Mouse (Mus musculus): Measurements from ENCODE around the gene Cftr. TPM values are rescaled to one million over a fixed set of nuclear protein-coding genes. Genes with fewer than 3 reads are reported as not detected.

Gene Cftr
- polyA plus RNA-seq, 1 experiment from 2014 or later = 1.3 TPM

DNA sequence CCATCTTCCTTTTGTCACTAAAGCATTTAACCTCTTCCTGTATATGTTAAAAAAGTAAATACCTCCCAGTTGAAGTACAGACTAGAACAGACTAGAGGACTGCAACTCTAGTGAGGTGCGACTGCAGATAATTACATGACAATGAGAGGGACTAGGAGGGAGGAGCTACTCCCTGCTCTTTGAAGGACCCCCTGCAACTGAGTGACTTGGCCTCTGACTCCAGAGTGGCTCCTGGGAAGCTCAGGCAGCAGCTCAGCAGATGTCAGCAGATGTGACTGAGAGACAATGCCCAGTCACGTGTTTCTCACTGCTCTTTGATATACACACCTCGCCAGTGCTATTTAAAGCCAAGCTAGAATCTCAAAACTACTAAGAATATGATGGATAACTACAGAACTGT is 54.7 kb downstream of the Cftr start:
- H3K36me3 ChIP-seq = no peaks in the 10 kb centered on the region
- WGBS = 10% methylated on average over 3 of the region's 3 CpGs
- H3K4me2 ChIP-seq (replicated peaks) = no peak overlapping the region
- H3K27me3 ChIP-seq = no peaks in the 10 kb centered on the region
- H3K9ac ChIP-seq = no peak overlapping the region
- H3K4me1 ChIP-seq = no peaks in the 10 kb centered on the region
- ATAC-seq (ENCODE audit: insufficient number of reproducible peaks, low FRiP score, low TSS enrichment, low read depth) = no peak
- H3K4me3 ChIP-seq (replicated peaks) = no peak overlapping the region
- no peaks in the 10 kb centered on the region for H3K9me3 ChIP-seq (replicated peaks)
- H3K27ac ChIP-seq (replicated peaks) = no peak overlapping the region

DNA sequence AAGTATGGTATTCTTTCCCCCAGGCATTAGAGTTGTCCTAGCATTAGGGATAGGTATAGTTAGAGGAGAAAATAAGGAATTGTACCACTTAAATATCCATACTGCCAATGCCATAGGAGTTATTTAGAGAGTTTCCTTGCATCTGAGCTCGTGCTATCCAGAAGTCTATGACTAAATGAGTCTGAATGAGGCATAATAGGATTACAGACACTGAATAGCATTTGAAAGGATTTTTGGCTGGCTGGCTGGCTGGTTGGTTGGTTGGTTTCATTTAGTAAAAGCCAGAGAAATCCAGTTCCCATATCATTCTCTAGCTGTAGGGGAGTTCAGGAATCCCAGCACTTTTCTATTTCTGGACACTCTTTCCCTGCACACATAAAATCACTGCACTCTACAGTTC is 76.0 kb downstream of the Cftr start:
- no peak overlapping the region for H3K4me3 ChIP-seq (replicated peaks)
- no peak overlapping the region for H3K4me2 ChIP-seq (replicated peaks)
- no peaks in the 10 kb centered on the region for H3K4me1 ChIP-seq
- H3K9me3 ChIP-seq (replicated peaks) = no peaks in the 10 kb centered on the region
- no peak for ATAC-seq (ENCODE audit: insufficient number of reproducible peaks, low FRiP score, low TSS enrichment, low read depth)
- no peak overlapping the region for H3K27ac ChIP-seq (replicated peaks)
- H3K36me3 ChIP-seq = no peaks in the 10 kb centered on the region
- H3K27me3 ChIP-seq = no peaks in the 10 kb centered on the region
- H3K9ac ChIP-seq = no peak overlapping the region
- 44% methylated on average over 1 of the region's 1 CpGs for WGBS

DNA sequence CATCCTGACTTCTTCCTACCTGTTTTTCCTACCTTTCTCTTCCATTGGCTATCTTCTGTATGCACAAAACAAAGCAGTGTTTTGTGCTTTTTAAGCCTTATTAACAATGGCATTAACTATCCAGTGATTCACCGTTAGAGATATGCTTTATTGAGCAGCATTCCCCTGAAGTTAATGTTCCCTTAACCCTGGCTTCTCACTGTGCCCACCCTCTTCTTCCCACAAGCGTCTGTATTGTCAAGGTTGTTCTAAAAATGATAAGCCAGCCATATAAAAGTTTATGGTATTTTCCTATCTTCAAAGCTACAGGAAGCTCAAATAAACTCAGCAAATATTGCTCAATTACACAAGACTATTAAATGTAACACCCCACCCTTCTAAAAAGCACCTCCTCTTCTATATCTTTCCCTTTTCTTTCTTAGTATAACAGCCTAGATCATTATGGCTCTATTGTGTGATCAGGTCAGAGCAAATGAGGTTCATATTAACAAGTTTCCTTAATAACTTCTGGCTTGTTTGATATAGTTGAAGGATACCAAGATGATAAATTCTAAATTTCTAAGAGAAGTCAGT is 77.5 kb downstream of the Cftr start:
- Histone ChIP-seq H3K4me2 (replicated peaks) (no peak overlapping the region), H3K27me3 (no peaks in the 10 kb centered on the region), H3K4me3 (replicated peaks) (no peak overlapping the region), H3K9ac (no peak overlapping the region), H3K36me3 (no peaks in the 10 kb centered on the region), H3K9me3 (replicated peaks) (no peaks in the 10 kb centered on the region), H3K27ac (replicated peaks) (no peak overlapping the region), H3K4me1 (no peaks in the 10 kb centered on the region)
- no peak for ATAC-seq (ENCODE audit: insufficient number of reproducible peaks, low FRiP score, low TSS enrichment, low read depth)
- 83% methylated on average over 2 of the region's 2 CpGs for WGBS

DNA sequence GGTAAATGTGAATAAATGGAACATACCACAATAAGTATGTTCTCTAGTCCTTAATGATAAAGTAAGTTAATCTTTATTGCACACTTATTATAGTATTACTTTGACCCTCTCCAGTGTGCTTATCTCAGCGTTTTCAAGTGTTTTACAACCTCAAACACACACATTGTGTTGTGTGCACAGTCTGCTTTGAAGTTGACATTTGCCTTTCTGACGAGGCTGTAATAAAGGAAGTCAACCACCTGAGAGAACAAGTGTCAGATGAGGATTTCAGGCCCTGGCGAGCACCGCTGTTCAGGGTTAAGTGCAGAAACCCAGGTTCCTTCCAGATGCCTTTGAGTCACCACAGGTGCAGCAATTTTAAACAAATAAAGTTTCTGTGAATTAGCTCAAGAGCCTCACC is 78.0 kb downstream of the Cftr start:
- Histone ChIP-seq H3K27ac (replicated peaks) (no peak overlapping the region), H3K9ac (no peak overlapping the region), H3K4me2 (replicated peaks) (no peak overlapping the region), H3K4me3 (replicated peaks) (no peak overlapping the region), H3K36me3 (no peaks in the 10 kb centered on the region), H3K4me1 (no peaks in the 10 kb centered on the region), H3K9me3 (replicated peaks) (no peaks in the 10 kb centered on the region), H3K27me3 (no peaks in the 10 kb centered on the region)
- ATAC-seq (ENCODE audit: insufficient number of reproducible peaks, low FRiP score, low TSS enrichment, low read depth) = no peak
- 60% methylated on average over 4 of the region's 4 CpGs for WGBS

DNA sequence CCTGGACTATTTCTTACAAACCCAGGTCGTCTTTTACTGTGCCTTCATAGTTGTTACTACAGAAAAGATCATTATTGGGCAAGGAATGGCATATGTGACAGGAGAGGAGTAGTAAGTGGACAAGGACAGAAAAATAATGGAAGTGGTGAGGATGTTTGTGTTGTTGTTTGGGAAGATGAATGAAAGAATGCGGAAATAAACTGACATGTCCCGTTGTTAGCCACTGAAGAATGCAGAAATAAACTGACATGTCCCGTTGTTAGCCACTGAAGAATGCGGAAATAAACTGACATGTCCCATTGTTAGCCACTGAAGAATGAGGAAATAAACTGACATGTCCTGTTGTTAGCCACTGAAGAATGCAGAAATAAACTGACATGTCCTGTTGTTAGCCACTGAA is 84.1 kb downstream of the Cftr start:
- Histone ChIP-seq H3K27me3 (no peaks in the 10 kb centered on the region), H3K4me3 (replicated peaks) (no peak overlapping the region), H3K9me3 (replicated peaks) (no peaks in the 10 kb centered on the region), H3K36me3 (no peaks in the 10 kb centered on the region), H3K27ac (replicated peaks) (no peak overlapping the region), H3K9ac (no peak overlapping the region), H3K4me2 (replicated peaks) (no peak overlapping the region), H3K4me1 (no peaks in the 10 kb centered on the region)
- no peak for ATAC-seq (ENCODE audit: insufficient number of reproducible peaks, low FRiP score, low TSS enrichment, low read depth)
- WGBS = 65% methylated on average over 5 of the region's 5 CpGs

DNA sequence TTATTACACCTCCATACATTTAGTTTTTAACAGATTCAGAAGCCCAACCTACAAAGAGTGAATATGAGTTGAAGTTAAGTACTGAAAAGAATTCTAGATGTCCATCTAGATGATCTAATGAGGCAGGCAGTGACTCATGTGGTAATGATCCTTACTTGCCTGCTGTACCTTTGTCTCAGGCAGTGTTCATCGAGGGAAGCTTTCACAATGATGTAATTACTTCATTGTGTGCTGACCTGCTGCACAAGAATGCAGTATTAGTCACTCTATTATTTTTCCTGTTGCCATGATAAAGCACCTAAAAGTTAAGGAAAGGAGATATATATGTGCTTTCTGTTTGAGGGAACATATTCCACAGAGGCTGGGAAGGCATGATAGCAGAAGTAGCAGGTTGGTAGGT is 100.5 kb downstream of the Cftr start:
- H3K36me3 ChIP-seq = no peaks in the 10 kb centered on the region
- no peak overlapping the region for H3K4me2 ChIP-seq (replicated peaks)
- H3K27me3 ChIP-seq = no peaks in the 10 kb centered on the region
- no peaks in the 10 kb centered on the region for H3K4me1 ChIP-seq
- no peak for ATAC-seq (ENCODE audit: insufficient number of reproducible peaks, low FRiP score, low TSS enrichment, low read depth)
- H3K9ac ChIP-seq = no peak overlapping the region
- H3K27ac ChIP-seq (replicated peaks) = no peak overlapping the region
- WGBS = 22% methylated on average over 1 of the region's 1 CpGs
- no peak overlapping the region for H3K4me3 ChIP-seq (replicated peaks)
- H3K9me3 ChIP-seq (replicated peaks) = no peaks in the 10 kb centered on the region

DNA sequence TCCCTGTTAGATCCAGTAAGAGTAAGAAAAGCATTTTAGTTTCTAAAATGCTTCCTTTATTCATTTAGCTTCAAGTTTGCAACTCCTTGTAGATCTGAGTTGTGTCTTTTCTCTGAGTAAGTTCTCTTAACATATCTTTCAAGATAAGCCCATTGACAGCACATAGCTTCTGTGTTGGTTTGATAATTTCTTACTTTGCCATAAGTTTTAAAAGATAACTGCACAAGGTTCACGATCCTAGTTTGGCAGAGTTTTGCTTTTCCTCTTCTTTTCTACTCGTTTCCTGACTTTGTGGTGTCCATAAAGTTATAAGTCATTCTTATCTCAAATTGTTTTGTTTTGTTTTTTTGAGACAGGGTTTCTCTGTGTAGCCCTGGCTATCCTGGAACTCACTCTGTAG is 130.3 kb downstream of the Cftr start:
- H3K4me1 ChIP-seq = no peaks in the 10 kb centered on the region
- WGBS = 74% methylated on average over 2 of the region's 2 CpGs
- no peak overlapping the region for H3K4me3 ChIP-seq (replicated peaks)
- no peak overlapping the region for H3K27ac ChIP-seq (replicated peaks)
- no peak overlapping the region for H3K9ac ChIP-seq
- H3K9me3 ChIP-seq (replicated peaks) = no peaks in the 10 kb centered on the region
- H3K4me2 ChIP-seq (replicated peaks) = no peak overlapping the region
- H3K27me3 ChIP-seq = no peaks in the 10 kb centered on the region
- no peaks in the 10 kb centered on the region for H3K36me3 ChIP-seq
- ATAC-seq (ENCODE audit: insufficient number of reproducible peaks, low FRiP score, low TSS enrichment, low read depth) = no peak

DNA sequence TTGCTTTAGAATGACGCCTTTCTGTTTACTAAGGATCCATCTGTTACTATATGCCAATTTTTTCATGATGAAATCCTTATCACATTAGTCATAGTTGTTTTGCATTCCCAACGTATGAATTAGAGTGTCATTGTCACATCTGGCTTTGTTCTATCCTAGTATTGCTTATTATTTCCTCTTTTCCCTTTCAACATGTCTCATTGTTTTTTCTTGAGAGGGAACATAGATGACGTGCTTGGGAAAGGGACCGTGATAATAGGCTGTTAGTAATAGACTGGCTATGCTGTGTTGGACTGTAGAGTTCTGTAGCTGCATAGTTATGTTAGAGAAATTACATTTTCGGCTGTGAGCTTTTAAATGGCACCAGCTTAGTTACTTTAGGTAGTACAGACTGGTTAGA is 131.6 kb downstream of the Cftr start:
- WGBS = 63% methylated on average over 5 of the region's 5 CpGs
- Histone ChIP-seq H3K9me3 (replicated peaks) (no peaks in the 10 kb centered on the region), H3K4me1 (no peaks in the 10 kb centered on the region), H3K36me3 (no peaks in the 10 kb centered on the region), H3K27ac (replicated peaks) (no peak overlapping the region), H3K4me3 (replicated peaks) (no peak overlapping the region), H3K27me3 (no peaks in the 10 kb centered on the region), H3K9ac (no peak overlapping the region), H3K4me2 (replicated peaks) (no peak overlapping the region)
- no peak for ATAC-seq (ENCODE audit: insufficient number of reproducible peaks, low FRiP score, low TSS enrichment, low read depth)

DNA sequence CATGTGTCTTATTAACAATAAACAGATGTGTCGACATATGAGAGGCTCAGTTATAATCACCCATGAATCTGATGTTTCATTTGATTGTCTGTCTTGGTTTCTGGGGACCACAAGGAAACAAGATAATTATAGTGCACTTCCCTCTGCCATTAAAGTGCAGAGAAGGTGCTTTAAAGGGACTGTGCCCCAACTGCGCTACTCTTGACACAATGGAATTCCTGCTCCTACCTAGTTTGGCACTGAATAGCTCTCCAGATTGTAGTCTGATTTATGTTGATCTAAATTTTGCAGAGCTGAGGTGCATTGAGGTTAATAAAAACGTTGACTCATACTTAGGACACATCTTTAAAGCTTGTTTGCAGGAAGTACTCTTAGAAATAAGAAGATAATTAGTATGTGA is 132.7 kb downstream of the Cftr start:
- no peak for ATAC-seq (ENCODE audit: insufficient number of reproducible peaks, low FRiP score, low TSS enrichment, low read depth)
- H3K4me2 ChIP-seq (replicated peaks) = no peak overlapping the region
- H3K27me3 ChIP-seq = no peaks in the 10 kb centered on the region
- no peak overlapping the region for H3K27ac ChIP-seq (replicated peaks)
- no peaks in the 10 kb centered on the region for H3K36me3 ChIP-seq
- no peak overlapping the region for H3K9ac ChIP-seq
- no peaks in the 10 kb centered on the region for H3K9me3 ChIP-seq (replicated peaks)
- H3K4me1 ChIP-seq = no peaks in the 10 kb centered on the region
- WGBS = 36% methylated on average over 3 of the region's 3 CpGs
- no peak overlapping the region for H3K4me3 ChIP-seq (replicated peaks)

DNA sequence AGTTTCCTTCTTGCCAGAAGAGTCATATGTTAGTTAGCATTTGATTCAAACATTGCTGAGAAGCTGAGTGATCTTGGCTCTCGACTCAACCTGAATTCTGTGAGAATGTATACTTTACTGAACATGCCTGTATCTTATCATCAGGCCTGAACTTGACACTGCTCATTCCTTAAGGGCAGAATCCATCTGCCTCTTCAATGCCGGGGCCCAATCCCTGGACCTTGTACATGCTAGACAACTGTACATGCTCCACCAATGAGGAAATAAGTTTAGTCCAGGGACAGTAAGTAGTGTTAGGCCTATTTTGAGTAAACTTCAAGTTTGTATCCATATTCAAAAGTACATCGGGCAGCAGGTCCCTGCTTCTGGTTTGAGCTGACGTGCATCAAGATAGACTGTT is 134.6 kb downstream of the Cftr start:
- WGBS = 68% methylated on average over 4 of the region's 4 CpGs
- no peak overlapping the region for H3K9ac ChIP-seq
- ATAC-seq (ENCODE audit: insufficient number of reproducible peaks, low FRiP score, low TSS enrichment, low read depth) = no peak
- H3K27ac ChIP-seq (replicated peaks) = no peak overlapping the region
- no peaks in the 10 kb centered on the region for H3K9me3 ChIP-seq (replicated peaks)
- no peak overlapping the region for H3K4me2 ChIP-seq (replicated peaks)
- no peaks in the 10 kb centered on the region for H3K36me3 ChIP-seq
- H3K4me3 ChIP-seq (replicated peaks) = no peak overlapping the region
- H3K4me1 ChIP-seq = no peaks in the 10 kb centered on the region
- H3K27me3 ChIP-seq = no peaks in the 10 kb centered on the region

DNA sequence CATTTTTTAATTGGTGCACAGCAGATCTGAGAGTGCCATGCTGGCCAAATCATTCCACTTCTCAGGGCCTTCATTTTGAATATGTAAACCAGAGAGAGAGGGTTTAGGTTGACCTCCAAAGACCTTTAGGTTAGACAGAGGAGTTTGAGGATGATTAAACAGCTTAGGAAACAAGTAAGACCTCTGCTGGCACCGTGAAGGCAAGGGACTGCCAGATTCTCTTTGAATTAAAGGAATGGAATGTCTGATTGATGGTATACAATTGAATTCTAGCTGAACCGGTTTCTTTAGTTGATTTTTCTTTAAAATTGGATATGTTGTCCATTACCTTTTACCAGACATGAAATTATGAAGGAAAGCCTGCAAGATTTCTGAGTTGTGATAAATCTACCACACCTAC is 140.5 kb downstream of the Cftr start:
- WGBS = 17% methylated on average over 2 of the region's 2 CpGs
- Histone ChIP-seq H3K4me2 (replicated peaks) (no peak overlapping the region), H3K4me1 (no peaks in the 10 kb centered on the region), H3K27me3 (no peaks in the 10 kb centered on the region), H3K9ac (no peak overlapping the region), H3K36me3 (no peaks in the 10 kb centered on the region), H3K27ac (replicated peaks) (no peak overlapping the region), H3K4me3 (replicated peaks) (no peak overlapping the region), H3K9me3 (replicated peaks) (no peaks in the 10 kb centered on the region)
- ATAC-seq (ENCODE audit: insufficient number of reproducible peaks, low FRiP score, low TSS enrichment, low read depth) = no peak

DNA sequence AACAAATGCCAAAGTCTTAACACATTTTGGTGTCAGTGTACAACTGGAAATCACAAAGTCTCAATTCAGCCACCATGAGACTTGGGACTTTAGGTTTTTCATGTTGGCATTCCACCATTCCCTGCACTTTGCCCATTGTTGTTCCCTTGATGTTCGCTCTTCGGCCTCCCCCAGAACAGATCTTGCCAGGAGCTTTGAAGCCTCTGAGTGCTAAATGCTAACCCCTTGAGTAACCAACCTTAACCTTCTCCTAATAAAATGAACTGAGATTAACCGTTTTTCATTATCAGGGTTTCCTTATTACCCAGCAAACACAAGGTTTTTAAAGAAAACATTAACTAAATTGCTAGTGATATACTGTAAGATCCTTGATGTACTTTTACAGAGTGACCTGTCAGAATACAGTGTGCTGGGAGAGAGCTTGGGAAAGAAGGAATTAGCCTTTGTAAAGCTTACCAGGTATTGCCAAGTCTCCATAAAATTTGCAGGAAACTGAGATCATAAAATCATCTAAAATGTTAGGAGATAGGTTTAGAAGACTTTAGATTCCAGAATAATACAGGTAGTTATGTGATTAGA is 144.0 kb downstream of the Cftr start:
- Histone ChIP-seq H3K36me3 (no peaks in the 10 kb centered on the region), H3K4me3 (replicated peaks) (no peak overlapping the region), H3K9ac (no peak overlapping the region), H3K27me3 (no peaks in the 10 kb centered on the region), H3K4me1 (no peaks in the 10 kb centered on the region), H3K27ac (replicated peaks) (no peak overlapping the region), H3K9me3 (replicated peaks) (no peaks in the 10 kb centered on the region), H3K4me2 (replicated peaks) (no peak overlapping the region)
- 88% methylated on average over 3 of the region's 3 CpGs for WGBS
- ATAC-seq (ENCODE audit: insufficient number of reproducible peaks, low FRiP score, low TSS enrichment, low read depth) = no peak

Measured in embryonic facial prominence, embryonic 15.5 days (tissue).